Mouse (Mus musculus): ENCODE measurements around the gene Pigq.

Pigq gene

DNA sequence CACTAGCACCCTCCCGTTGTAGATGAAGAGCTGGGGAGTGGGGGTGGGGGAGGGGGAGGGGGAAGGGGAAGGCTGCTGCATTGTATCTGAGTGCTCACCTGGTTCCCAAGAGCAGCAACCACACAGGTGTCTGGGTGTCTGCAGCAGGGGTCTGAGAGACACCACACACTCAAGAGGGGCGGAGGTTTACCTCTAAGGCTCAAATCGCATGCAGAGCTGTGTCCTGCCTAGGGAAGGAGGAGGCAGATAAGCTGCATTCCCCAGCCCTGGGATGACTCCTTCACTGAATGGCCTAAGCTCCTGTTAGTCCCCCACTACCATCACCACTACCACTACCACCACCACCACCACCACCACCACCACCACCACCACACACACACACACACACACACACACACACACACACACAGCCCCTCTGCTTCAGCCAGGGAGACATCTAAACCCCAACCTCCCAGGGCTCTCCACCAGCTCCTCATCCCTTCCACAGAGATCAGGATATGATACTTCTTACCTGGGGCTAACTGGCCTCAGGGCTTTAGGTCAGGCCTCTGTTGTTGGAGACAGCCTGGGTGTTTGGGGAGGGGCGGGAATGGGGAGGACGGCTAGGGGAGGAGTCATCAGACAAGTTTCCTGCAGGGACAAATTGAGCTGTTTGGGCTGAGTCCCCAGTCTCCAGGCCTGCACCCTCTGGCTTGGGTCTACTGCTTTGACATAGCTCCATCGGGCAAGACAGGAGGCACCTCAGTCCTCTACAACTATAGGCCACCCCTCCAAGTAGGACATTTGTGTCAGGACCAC is at the start of gene Pigq, which contains the start of gene Nhlrc4:
Gene Pigq (minus strand): TSS at position 571 of the 798 bp plus-strand sequence.
Gene Nhlrc4 (minus strand): TSS at position 596 of the 798 bp plus-strand sequence.
- no peak for DNase-seq (ENCODE audit: low spot score in 2 of 2)

- no peak for DNase-seq (ENCODE audit: low spot score in 2 of 2)
These were observed 48.8 kb upstream of the Pigq start for GRCm38 (mm10) chr17:25993489-25993888.

- no peak for DNase-seq (ENCODE audit: low spot score in 2 of 2)
These were observed 47.5 kb upstream of the Pigq start for GRCm38 (mm10) chr17:25992274-25992673.

- DNase-seq (ENCODE audit: low spot score in 2 of 2): no peak
These were observed 45.6 kb upstream of the Pigq start for GRCm38 (mm10) chr17:25990331-25990730.

- DNase-seq (ENCODE audit: low spot score in 2 of 2): peak; percentile 95 to 97
These were observed 40.9 kb upstream of the Pigq start, which contains the start of gene Capn15 for GRCm38 (mm10) chr17:25985306-25986294. TSS of gene Capn15 (minus strand) at chr17:25985796.

- DNase-seq (ENCODE audit: low spot score in 2 of 2): peak in 1 of 2 experiments; percentile 18
These were observed 40.0 kb upstream of the Pigq start for GRCm38 (mm10) chr17:25984556-25985305.

DNA sequence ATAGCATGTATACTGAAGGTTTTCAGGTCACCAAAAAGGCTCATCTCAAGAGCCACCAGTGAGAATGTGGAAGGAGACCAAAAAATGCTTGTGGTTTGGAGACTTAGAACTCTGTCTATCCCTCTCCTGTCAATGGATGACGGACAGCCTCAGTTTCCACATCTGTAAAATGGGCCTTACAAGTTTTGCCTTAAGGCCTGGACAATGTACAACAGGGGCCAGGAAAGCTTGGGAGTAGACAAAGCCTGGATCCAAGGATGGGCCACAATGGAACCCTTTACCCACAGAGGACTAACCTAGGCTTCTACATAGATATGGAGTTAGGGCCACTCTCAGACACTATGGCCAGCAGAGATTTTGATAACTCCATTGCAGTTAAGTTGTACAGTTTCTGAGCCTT is 39.3 kb upstream of the Pigq start:
- no peak for DNase-seq (ENCODE audit: low spot score in 2 of 2)

- DNase-seq (ENCODE audit: low spot score in 2 of 2): no peak
These were observed 38.2 kb upstream of the Pigq start for GRCm38 (mm10) chr17:25982913-25983312.

- DNase-seq (ENCODE audit: low spot score in 2 of 2): peak; percentile 31 to 43
These were observed 36.1 kb upstream of the Pigq start for GRCm38 (mm10) chr17:25980854-25981253.

GRCm38 (mm10) chr17:25979829-25980738 is 35.3 kb upstream of the Pigq start:
- DNase-seq (ENCODE audit: low spot score in 2 of 2): no peak

DNA sequence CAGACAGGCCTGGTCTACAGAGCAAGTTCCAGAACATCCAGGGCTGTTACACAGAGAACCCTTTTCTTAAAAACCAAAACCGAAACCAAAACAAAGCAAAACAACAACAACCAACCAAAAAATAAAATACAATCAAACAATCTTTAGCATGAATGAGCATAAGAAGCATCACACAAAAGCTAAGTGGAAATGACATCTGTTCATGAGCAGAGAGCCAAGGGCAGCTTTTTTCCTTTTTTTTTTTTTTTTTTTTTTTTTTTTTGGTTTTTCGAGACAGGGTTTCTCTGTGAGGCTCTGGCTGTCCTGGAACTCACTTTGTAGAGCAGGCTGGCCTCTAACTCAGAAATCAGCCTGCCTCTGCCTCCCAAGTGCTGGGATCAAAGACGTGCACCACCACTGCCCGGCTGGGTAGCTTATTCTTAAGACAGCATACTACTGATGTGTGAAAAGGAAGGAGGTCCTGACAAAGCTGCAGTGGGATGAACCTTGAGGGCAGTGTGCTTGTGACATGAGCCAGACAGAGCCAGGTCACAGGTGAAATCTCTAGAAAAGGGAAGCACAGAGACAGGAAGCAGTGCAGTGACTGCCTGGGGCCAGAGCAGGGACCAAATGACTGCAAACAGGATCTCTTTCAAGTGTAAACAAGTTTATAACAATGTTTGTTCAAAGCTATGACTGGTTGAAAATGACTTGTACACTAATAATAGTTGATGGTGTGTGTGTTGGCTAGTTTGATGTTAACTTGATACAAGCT is 26.4 kb upstream of the Pigq start:
- DNase-seq (ENCODE audit: low spot score in 2 of 2): no peak

DNA sequence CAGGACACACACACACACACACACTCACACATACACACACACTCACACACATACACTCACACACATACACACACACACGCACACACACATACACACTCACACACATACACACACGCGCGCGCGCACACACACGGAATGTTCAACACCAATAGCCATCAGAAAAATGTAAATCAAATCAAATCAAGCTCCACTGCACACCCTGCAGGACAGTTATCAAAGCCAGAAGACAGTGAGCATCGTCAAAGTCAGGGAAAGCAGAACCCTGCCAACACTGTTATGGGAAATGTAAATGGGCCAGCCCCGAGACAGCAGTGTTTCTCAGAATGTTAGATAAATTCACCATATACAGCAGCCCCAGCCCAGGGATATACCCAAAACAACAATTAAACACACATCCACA is 25.7 kb upstream of the Pigq start:
- no peak for DNase-seq (ENCODE audit: low spot score in 2 of 2)

GRCm38 (mm10) chr17:25968176-25968575 is 23.4 kb upstream of the Pigq start:
- no peak for DNase-seq (ENCODE audit: low spot score in 2 of 2)

DNA sequence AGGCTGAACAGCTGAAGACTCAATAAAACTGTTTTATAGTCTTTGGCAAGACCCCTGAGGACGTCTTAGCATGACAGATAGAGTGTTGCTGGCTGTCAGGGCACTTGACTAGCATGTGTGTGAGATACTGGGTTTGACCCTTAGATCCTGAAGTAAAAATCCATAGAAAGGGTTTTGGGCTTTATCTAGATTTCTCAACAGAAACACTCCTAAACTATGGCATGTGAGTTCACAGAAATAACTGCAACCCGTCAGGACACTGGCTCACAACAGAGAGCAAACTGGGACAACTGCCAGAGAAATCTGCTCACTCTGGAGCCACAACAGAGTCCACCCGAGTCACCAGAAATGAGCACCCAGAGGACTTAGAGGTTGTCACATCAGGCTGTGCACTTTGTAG is 22.9 kb upstream of the Pigq start:
- DNase-seq (ENCODE audit: low spot score in 2 of 2): no peak

GRCm38 (mm10) chr17:25964271-25964670 is 19.5 kb upstream of the Pigq start:
- DNase-seq (ENCODE audit: low spot score in 2 of 2): no peak

- DNase-seq (ENCODE audit: low spot score in 2 of 2): no peak
These were observed 17.7 kb upstream of the Pigq start for GRCm38 (mm10) chr17:25962413-25962905.

GRCm38 (mm10) chr17:25961566-25961965 is 16.8 kb upstream of the Pigq start:
- DNase-seq (ENCODE audit: low spot score in 2 of 2): no peak

- no peak for DNase-seq (ENCODE audit: low spot score in 2 of 2)
These were observed 15.1 kb upstream of the Pigq start for GRCm38 (mm10) chr17:25959630-25960467.

Measured in frontal cortex, postnatal 36 days (tissue).